Mouse (Mus musculus): Measurements from ENCODE around the gene Ranbp17.

- TF ChIP-seq CTCF (IDR thresholded peaks at IDR 0.05; ENCODE audit: borderline replicate concordance, insufficient read depth, low read length), result no peak
- no peak for TF ChIP-seq POLR2A (IDR thresholded peaks at IDR 0.05; ENCODE audit: low read depth, low read length)
Measured at GRCm38 (mm10) chr11:33388685-33389084, 124.9 kb downstream of the Ranbp17 start.
